Mouse (Mus musculus) cerebellum, adult 2 months (tissue): Measurements from ENCODE around the gene Mtln. TPM values are rescaled to one million over a fixed set of nuclear protein-coding genes. Genes with fewer than 3 reads are reported as not detected.
A peak's percentile ranks its signal among the peaks of the same experiment; 100 is the strongest.

Experiments used
- DNase-seq, 2 experiments: peaks; one replicate each; pipeline ENCODE4 v3.0.0; 2021
- H3K27ac ChIP-seq: fragments of 200-500 bp; 2 replicates; pipeline ENCODE4 v1.5.1; 2012; ENCODE audit warnings: low read length, control low read depth, inconsistent platforms; ENCODE audit not compliant: insufficient read depth
- H3K27me3 ChIP-seq: fragments of 200-500 bp; 2 replicates; pipeline ENCODE4 v1.6.1; 2012; ENCODE audit warnings: inconsistent platforms, mild to moderate bottlenecking, low read length, moderate library complexity; ENCODE audit not compliant: control insufficient read depth, insufficient read depth
- H3K4me1 ChIP-seq: fragments of 200-500 bp; 2 replicates; pipeline ENCODE4 v1.6.1; 2011; ENCODE audit warnings: low read length; ENCODE audit not compliant: control insufficient read depth, insufficient read depth
- H3K4me3 ChIP-seq: fragments of 200-500 bp; replicated peaks from 2 replicates; pipeline ENCODE3; 2011; ENCODE audit warnings: mild to moderate bottlenecking, low read depth, low read length, control low read depth; ENCODE audit not compliant: insufficient read depth
- CTCF ChIP-seq: fragments of 200-500 bp; IDR thresholded peaks from 2 replicates; pipeline ENCODE4 v1.5.1; 2011; ENCODE audit warnings: low read depth, mild to moderate bottlenecking, control low read depth, low read length, moderate library complexity, borderline replicate concordance; ENCODE audit not compliant: insufficient read depth
- POLR2A ChIP-seq: fragments of 200-500 bp; IDR thresholded peaks from 2 replicates; pipeline ENCODE4 v1.6.1; 2011; ENCODE audit warnings: low read length, control low read depth, borderline replicate concordance; ENCODE audit not compliant: insufficient read depth
- WGBS: fragments of 180-500 bp; shearing (Covaris S2); methylation state at CpG from one replicate; pipeline ENCODE4 v1.1.7; 2018; 5-methylcytosine and 5-hydroxymethylcytosine counted together
- polyA plus RNA-seq: library from polyadenylated mRNA; depleted of rRNA; stranded (reverse); fragments of >200 nt; gene quantifications from 2 replicates; pipeline ENCODE4 v1.2.3, GENCODE M21; 2012; rRNA removed

The Mtln gene
- 104 and 106 TPM in 2 replicates for polyA plus RNA-seq

DNA sequence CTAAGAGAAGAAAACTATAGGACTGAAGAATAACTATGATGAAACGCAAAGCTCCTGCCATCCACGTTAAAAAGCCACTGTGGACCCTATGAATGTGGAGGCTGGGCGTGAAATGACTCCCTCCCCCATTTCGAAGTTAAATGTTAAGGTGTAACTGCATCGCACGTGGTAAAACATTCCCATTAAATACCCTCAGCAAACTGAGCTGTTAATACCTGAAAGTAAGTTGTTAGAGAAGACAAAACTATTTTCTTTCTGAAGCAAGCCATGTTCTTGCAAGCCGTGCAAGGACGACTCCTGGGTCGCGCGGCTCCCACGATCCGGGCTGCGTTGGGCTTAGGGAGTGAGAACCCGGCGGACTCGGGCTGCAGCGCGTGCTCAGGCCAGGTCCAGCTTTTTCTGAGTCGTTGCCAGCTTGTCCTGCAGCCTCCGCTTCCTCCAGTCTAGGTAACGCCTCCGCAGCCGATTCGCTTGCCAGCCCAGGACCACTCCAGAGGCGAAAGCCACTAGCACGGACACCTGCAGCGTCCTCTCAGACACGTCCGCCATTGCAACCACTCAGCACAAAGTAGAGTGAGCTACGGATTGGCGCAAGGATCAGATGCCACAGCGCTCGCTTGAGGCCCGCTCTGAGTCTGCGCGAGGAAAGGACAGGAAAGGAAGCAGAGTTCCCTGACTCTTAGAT lies at the start of gene Mtln:
TSS of gene Mtln (minus strand) at position 570 of the 685 bp plus-strand sequence.
- 0 out of 2 replicates have a peak within 1 kb of the TSS, but pooled peaks have one; percentile 8 for H3K27ac ChIP-seq
- TF ChIP-seq POLR2A = peak; percentile 90; the same call in 1 of the 2 replicates
- no peak for TF ChIP-seq CTCF
- under 1% methylated on average over 37 of the region's 37 CpGs for WGBS

DNA sequence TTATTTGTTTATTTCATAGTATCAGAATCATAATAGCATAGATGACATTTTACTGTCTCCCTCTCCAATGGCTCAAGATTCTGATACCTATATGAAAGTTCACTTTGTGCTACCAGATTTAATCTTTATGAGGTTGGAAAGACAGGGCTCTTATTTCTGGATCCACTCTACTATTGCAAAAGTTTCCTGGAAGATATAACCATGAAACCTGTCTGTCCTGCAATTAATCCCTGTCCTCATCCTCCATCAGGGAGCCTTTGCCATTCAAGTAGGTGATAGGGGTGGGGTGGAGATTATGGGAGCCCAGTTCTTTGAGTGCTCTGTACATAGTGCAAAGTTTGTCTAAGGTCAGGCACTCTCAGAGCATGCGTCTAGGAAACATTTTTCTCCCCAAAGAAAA lies 49.1 kb upstream of the Mtln start:
- Histone ChIP-seq H3K27ac (no peak overlapping the region), H3K4me3 (no peak overlapping the region), H3K4me1 (no peaks in the 10 kb centered on the region), H3K27me3 (no peaks in the 10 kb centered on the region)
- DNase-seq = no peak
- TF ChIP-seq CTCF (no peak), POLR2A (no peak)
- 85% methylated on average over 1 of the region's 1 CpGs for WGBS

More for the DNA sequence above, at the start of gene Mtln:
- H3K4me1 ChIP-seq = no peaks in the 10 kb centered on the region; the same call in 1 of the 2 replicates
- peak within 1 kb of the TSS; percentile 84 for H3K4me3 ChIP-seq
- peak; percentile 92 to 93 for DNase-seq
- H3K27me3 ChIP-seq = no peaks in the 10 kb centered on the region

DNA sequence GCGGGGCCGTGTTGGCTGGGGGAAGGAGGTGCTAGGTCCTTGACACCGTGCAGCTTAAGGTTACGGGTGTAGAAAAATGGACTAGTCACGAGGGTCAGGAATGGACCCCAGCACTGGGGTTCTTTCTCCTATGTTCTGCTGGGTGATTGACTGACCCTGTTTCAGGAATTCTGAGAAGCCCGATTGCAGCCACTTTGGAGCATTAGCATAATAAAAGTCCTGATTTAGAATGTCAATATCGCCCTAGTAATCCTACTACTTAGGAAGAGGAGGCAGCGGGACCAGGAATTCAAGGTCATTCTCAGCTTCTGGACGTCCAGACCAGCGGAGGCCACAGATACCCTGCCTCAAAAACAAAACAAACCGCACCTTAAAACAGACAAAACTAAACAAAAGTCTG lies 47.1 kb upstream of the Mtln start:
- H3K27ac ChIP-seq = no peak overlapping the region
- no peaks in the 10 kb centered on the region for H3K27me3 ChIP-seq
- H3K4me3 ChIP-seq = no peak overlapping the region
- no peak for DNase-seq
- WGBS = 25% methylated on average over 11 of the region's 11 CpGs
- no peaks in the 10 kb centered on the region for H3K4me1 ChIP-seq
- TF ChIP-seq POLR2A = no peak

DNA sequence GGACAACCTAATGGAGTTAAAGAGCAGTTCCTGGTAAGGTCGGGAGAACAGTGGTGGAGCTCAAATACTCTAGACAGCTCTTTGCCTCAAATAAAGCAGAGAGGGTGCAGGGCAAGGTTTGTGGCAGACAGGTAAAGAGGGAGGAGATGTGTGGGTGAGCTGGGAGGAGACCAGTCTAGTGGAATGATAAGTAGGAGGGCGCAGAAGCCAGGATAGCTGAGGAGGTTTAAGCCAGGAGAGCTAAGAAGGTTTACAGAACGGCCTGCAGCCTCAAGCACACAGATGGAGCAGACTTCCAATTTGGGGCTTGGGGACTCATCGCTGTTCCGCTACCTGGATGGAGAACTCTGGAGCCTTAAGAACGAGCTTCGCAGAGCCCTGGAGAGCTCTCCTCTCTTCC lies 46.3 kb upstream of the Mtln start, which contains the start of gene Acoxl:
TSS of gene Acoxl (plus strand) at position 301 of the 400 bp plus-strand sequence.
- H3K27me3 ChIP-seq = no peaks in the 10 kb centered on the region
- H3K4me3 ChIP-seq = no peak within 1 kb of the TSS
- H3K27ac ChIP-seq = no peak within 1 kb of the TSS
- WGBS = 74% methylated on average over 7 of the region's 7 CpGs
- TF ChIP-seq CTCF = no peak
- no peak for TF ChIP-seq POLR2A
- no peaks in the 10 kb centered on the region for H3K4me1 ChIP-seq
- no peak for DNase-seq

DNA sequence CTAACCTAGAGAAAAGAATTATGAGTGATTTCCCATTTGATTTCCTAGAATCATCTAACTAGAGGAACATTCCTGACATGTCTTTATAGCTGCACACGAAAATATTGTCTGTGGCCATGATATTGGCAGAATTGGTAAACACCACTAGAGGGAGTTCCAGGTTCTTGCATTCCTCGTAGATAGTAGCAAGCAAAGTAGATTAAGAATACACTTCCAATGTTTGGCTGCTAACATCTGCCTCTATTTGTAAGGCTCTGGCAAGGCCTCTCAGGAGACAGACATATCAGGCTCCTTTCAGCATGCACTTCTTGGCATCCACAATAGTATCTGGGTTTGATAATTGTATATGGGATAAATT lies 40.5 kb upstream of the Mtln start:
- no peak overlapping the region for H3K4me3 ChIP-seq
- peak in 1 of 2 experiments; percentile 14 for DNase-seq
- TF ChIP-seq POLR2A (no peak), CTCF (no peak)
- no peak overlapping the region for H3K27ac ChIP-seq
- no peaks in the 10 kb centered on the region for H3K27me3 ChIP-seq
- 14% methylated on average over 2 of the region's 2 CpGs for WGBS
- no peaks in the 10 kb centered on the region for H3K4me1 ChIP-seq

DNA sequence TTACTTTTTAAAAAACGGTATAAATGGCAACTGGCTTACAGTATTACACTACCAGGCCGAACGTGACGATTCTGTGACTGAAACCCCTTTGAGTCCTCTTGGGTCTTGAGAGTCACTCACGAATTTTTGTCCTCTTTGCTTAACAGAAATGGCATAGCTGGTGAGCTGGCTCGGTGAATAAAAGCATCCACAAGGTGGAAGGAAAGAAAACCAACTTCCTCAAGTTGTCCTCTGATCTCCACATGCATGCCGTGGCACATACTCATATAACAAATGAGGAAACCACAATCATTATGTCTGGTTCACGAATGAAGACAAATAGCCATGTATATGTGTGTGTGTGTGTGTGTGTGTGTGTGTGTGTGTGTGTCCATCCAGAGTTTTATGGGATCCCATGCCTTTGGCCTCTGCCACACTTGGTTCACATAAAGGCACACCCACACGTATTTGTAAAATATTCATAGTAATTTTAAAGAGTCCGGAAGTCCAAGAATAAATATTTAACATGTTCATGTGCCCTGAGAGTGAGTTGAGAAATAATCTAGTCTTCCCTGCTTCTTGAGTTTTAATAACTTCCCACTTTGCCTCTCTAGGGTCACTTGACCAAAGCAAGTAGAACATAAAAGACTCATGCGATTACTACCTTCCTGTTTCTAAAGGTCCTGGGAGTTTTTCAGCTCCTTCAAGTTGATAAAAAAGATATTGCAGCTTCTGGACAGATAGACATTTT lies 40.0 kb upstream of the Mtln start:
- Histone ChIP-seq H3K27ac (no peak overlapping the region), H3K4me1 (no peaks in the 10 kb centered on the region)
- WGBS = 33% methylated on average over 11 of the region's 11 CpGs

DNA sequence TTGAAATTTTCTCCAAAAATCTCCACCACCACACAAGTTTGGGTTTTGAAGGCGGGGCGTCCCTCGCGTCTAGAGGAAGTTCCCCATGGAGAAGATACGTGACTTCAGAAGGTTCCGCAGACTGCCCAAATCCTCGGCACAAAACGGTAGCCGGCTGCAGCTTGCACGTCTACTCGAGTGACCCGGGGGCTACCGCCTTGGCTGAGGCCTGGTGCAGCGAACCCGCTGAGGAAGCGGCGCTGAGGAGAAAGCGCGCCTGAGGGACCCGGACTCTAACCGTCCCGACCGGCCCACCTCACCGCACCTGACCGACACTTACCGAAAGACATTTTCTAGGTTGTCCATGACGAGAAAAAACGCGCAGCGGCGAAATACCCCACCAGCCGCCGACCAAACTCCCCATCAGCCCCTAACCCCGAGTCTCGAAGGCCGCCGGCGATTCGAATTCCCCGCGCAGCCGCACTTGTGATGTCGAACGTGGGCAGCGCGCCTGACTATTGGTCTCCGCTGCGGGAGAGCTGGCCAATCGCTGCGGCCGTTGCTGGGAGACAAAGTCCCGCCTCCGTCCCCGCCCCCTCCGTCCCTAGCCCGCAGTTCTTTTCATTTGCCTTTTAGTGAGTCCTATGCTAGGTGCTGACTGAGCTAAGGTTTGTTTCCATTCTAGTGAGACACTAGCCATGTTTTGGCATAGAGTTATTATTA lies 39.3 kb upstream of the Mtln start, which contains the start of gene Bub1:
TSS of gene Bub1 (minus strand) at position 465 of the 702 bp plus-strand sequence.
- Histone ChIP-seq H3K27me3 (no peaks in the 10 kb centered on the region), H3K4me1 (no peaks in the 10 kb centered on the region), H3K4me3 (peak within 1 kb of the TSS; percentile 67), H3K27ac (no peak within 1 kb of the TSS)
- no peak for TF ChIP-seq CTCF
- TF ChIP-seq POLR2A = no peak
- DNase-seq = peak; percentile 92 to 93
- WGBS = under 1% methylated on average over 56 of the region's 56 CpGs

More for the DNA sequence above, 40.0 kb upstream of the Mtln start:
- H3K27me3 ChIP-seq = no peaks in the 10 kb centered on the region
- H3K4me3 ChIP-seq = peak overlapping the region; percentile 67
- no peak for TF ChIP-seq POLR2A
- no peak for DNase-seq
